Mouse (Mus musculus): Measurements from ENCODE around the gene Snx29.

- no peak for TF ChIP-seq CTCF (IDR thresholded peaks at IDR 0.05; ENCODE audit: control insufficient read depth, insufficient read depth, low read length)
- no peak for TF ChIP-seq POLR2A (IDR thresholded peaks at IDR 0.05; ENCODE audit: borderline replicate concordance, control insufficient read depth, low read depth, low read length)
Observed at GRCm38 (mm10) chr16:11676006-11676405, 353.3 kb downstream of the Snx29 start.
